Mouse (Mus musculus) urinary bladder, adult 2 months (tissue): Measurements from ENCODE around the gene Zfp648. TPM values are rescaled to one million over a fixed set of nuclear protein-coding genes. Genes with fewer than 3 reads are reported as not detected.

Experiments used
- DNase-seq: peaks from one replicate; pipeline ENCODE4 v3.0.0; 2022; ENCODE audit warnings: low spot score
- polyA plus RNA-seq: library from polyadenylated mRNA; depleted of rRNA; stranded (reverse); fragments of >200 nt; gene quantifications from 2 replicates; pipeline ENCODE4 v1.2.3, GENCODE M21; 2012

Zfp648 gene
- polyA plus RNA-seq, 1 experiment = not detected

GRCm38 (mm10) chr1:154219991-154220390 lies 19.0 kb downstream of the Zfp648 start:
- DNase-seq = no peak

- no peak for DNase-seq
Observed at GRCm38 (mm10) chr1:154220566-154220965, 19.6 kb downstream of the Zfp648 start.

- DNase-seq = no peak
Observed at GRCm38 (mm10) chr1:154223807-154224207, 22.8 kb downstream of the Zfp648 start.

- no peak for DNase-seq
Observed at GRCm38 (mm10) chr1:154232594-154232993, 31.6 kb downstream of the Zfp648 start.

GRCm38 (mm10) chr1:154233033-154233432 lies 32.0 kb downstream of the Zfp648 start:
- DNase-seq = no peak

GRCm38 (mm10) chr1:154234814-154235213 lies 33.8 kb downstream of the Zfp648 start:
- DNase-seq = no peak

GRCm38 (mm10) chr1:154238876-154239275 lies 37.9 kb downstream of the Zfp648 start:
- DNase-seq = no peak

- no peak for DNase-seq
Observed at GRCm38 (mm10) chr1:154251186-154251585, 50.2 kb downstream of the Zfp648 start.

- DNase-seq = no peak
Observed at GRCm38 (mm10) chr1:154252739-154253138, 51.8 kb downstream of the Zfp648 start.
